Mouse (Mus musculus) megakaryocyte-erythroid progenitor cell, adult 5-6 weeks (primary cell): ENCODE measurements around the gene Atrip. TPM values are rescaled to one million over a fixed set of nuclear protein-coding genes. Genes with fewer than 3 reads are reported as not detected.

Source experiments
- ATAC-seq: replicated peaks from 2 replicates; pipeline ENCODE4 v1.8.0; 2016; ENCODE audit warnings: mild to moderate bottlenecking, inconsistent platforms; ENCODE audit not compliant: severe bottlenecking, poor library complexity, low FRiP score, low TSS enrichment
- total RNA-seq, 2 experiments: library from RNA; stranded (forward) in 1 of 2; stranded (reverse) in 1 of 2; fragments of 200-1000, 215-1000 nt in 1 of 2; fragments of >200 nt in 1 of 2; fragmentation: Nextera tagmentation in 1 of 2; gene quantifications; 2 replicates each; pipeline ENCODE4 v1.2.3; 2014 to 2017

Atrip gene
- total RNA-seq, 2 experiments from 2014 or later: 9.8 to 14.9 TPM

GRCm38 (mm10) chr9:109046306-109046705 is 27.6 kb downstream of the Atrip start:
- ATAC-seq: peak; percentile 98

DNA sequence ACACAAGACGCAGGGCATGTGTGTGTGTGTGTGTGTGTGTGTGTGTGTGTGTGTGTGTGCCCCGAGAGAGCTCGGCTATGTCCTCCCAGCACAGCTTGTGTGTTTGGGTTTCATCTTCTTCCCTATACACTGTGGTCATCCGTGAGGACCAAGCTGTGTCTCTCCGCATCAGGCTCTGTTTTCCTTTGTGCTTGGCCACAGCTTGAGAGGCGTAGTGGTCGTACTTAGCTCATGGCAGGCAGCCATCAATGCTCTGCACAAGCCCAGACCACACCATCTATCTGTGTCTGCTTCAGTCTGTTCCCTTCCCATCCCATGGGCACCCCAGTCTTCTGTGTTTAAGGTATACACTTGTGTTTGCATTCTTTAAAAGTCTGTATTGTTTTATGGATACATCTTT is 32.6 kb downstream of the Atrip start:
- no peak for ATAC-seq

GRCm38 (mm10) chr9:109040906-109041305 is 33.0 kb downstream of the Atrip start:
- no peak for ATAC-seq

DNA sequence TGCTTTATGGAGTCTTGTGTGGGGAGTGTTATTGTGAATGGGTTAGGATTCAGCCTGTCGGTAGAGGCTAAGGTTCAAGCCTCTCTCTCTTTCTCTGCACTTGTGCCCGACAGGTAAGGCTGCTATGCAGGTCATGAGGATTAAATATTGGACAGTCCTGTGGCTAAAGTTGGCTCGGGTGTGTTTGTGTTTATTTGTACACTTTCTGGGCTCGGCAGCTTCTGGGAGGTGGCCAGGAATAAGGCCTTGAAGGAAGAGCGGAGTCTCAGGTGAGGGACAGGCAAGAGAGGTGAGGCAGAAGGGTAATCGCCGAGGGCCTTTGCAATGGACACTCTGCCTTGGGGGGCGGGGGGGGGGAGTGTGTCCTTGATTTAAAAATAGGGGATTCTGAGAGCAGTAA is 33.7 kb downstream of the Atrip start:
- no peak for ATAC-seq

DNA sequence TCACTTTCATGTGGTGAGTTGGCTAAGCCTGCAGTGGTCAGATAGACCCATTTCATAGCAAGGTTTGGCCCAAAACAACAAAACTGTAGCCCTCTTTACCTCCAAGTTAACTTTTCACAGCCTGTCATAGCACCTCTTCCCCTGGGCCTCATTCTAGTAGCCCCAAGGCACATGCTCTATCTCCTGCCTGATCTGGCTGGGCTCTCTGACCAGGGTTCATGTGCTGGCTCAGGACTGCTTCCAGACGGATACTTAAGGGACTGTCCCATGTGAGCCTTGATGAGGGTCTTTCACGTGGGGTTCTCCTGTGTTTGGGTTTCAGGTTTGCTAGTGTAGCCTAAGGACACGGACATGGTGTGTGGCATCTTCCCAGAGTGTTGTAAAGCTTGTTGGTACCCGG is 34.2 kb downstream of the Atrip start:
- ATAC-seq: no peak

- peak; percentile 48 for ATAC-seq
Observed at GRCm38 (mm10) chr9:109038901-109039364, 35.0 kb downstream of the Atrip start.

DNA sequence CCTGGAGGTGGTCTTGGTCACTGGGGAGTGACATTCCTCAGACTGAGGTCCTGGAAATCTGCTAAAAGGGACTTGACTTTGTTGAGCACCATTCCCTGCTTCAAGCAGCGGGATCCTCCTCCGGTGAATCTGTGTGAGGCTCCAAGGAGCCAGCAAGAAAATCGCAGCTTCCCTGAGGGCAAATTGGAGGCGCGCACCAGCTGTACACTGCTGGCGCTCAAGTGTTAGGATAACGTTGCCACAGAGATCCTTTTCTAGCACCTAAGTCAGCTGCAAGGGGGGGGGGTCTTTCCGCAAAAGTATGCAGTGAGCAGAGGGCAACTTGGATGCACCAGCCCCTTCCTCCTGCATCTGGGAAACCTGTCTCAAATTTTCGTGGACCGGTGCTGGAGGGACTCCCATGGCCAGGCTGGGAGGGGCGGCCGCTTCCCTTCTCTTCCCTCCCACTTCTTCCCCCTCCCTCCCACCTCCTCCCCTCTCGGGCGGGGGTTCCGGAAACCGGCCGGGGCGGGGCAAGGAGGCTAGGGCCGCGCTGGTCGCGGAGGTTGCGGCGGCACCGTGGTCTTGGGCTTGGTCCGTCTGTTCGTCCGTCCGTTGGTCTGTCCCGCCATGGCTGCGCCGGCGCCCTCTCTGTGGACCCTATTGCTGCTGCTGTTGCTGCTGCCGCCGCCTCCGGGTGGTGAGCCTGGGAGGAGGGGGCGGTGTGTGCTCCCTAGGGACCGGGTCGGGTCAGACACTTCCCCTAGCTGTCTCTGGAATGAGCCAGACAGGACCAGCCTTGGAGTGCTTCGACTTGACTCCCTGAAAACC is 35.6 kb downstream of the Atrip start, which contains the start of gene Shisa5:
Gene Shisa5 (plus strand): TSS at position 480 of the 810 bp plus-strand sequence.
- peak; percentile 90 for ATAC-seq

- ATAC-seq: 0 out of 2 replicates have a peak, but pooled peaks have one; percentile 63
Observed at GRCm38 (mm10) chr9:109032435-109032834, 41.5 kb downstream of the Atrip start.

GRCm38 (mm10) chr9:109031686-109032085 is 42.2 kb downstream of the Atrip start:
- ATAC-seq: no peak

DNA sequence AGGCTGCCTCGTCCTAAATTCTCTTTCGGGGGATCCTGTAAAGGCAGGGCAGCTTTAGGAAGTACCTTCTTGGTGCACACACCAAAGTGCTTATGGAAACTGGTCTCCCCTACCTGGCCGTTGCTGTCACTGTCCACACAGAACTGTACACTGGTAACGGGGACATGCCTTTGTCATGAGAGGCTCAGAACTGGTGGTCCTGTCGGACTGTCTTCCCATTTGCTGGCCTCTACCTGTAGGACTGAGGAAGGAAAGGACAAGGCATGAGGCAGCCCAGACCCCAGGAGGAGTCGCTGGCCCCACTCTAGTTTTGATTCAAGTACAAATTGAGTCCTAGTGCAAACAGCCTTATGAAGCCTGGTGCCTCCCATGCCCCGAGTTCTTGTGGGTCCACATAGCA is 42.9 kb downstream of the Atrip start:
- ATAC-seq: no peak

GRCm38 (mm10) chr9:109030312-109030711 is 43.6 kb downstream of the Atrip start:
- ATAC-seq: no peak

- no peak for ATAC-seq
Observed at GRCm38 (mm10) chr9:109028919-109029318, 45.0 kb downstream of the Atrip start.

GRCm38 (mm10) chr9:109028421-109028820 is 45.5 kb downstream of the Atrip start:
- ATAC-seq: no peak

GRCm38 (mm10) chr9:109027521-109027920 is 46.4 kb downstream of the Atrip start:
- no peak for ATAC-seq

DNA sequence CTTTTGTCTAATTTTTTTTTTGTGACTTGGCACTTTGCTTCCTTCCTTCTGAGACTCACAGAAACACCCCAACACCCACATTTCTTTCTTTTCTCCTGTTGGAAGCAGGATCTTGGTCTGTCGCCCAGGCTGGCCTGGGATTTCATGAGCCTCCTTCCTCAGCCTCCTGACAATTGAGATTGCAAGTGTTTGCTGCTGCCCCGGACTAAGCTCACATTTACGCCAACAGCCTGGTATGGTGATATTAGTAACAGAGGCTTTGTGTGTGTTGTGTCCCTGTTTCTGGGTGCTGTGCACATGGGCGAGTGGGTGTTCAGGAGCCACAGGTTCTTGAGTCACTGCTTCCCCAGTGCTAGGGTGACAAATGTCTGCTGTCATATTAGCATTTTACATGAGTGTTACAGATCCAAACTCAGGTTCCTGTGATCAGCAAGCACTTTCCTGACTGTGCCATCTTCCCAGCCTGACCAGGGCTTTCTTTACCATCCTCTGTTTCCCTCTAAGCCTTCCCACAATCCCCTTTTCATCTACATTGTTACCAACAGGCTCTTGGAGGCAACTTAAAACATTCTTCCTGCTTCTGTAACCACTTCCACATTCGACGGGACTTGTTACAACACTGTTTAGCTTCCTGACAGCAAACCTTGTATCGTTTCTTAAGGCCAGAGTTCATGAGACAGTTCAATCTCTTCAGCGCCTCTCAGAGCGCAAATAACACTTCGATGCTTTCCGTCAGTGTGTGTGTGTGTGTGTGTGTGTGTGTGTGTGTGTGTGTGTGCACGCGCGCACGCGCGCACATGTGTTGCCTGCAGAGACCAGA is 50.8 kb downstream of the Atrip start:
- no peak for ATAC-seq

- ATAC-seq: no peak
Observed at GRCm38 (mm10) chr9:109021428-109021827, 52.5 kb downstream of the Atrip start.

GRCm38 (mm10) chr9:109016973-109017604 is 56.8 kb downstream of the Atrip start:
- peak; percentile 81 for ATAC-seq

DNA sequence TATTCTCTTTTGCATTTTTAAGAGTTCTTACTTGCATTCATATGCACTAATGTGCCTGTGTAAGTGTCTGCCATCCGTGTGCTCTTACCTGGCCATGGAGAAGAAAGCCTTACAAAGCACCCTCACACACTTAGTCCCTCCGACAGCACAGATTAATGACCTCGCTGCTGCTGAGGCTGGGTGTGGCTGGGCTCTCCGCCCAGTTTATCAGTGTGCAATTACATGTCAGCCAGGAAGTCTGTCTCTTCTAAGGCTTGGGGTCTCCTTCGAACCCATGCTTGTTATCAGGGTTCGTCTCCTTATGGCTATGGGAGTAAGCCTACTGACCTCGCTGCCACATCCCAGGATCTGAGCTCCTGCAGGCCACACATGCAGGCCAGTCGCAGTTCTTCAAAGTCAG is 58.5 kb downstream of the Atrip start:
- peak; percentile 80 for ATAC-seq

DNA sequence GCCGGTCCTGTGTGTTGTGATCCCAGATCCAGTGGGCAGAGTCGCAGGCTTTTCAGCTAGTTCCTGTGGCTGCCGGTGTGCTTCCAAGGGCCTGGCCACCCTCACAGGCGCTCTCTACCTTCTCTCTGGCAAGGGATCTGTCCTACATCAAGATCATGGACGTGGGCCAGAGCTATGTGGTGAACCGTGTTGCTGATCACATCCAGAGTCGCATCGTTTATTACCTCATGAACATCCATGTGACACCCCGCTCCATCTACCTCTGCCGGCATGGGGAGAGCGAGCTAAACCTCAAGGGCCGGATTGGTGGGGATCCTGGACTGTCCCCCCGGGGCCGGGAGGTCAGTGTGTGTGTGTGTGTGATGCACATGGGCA is 63.6 kb downstream of the Atrip start:
- no peak for ATAC-seq
